Mouse (Mus musculus): ENCODE measurements around the gene Abcb1b.

DNA sequence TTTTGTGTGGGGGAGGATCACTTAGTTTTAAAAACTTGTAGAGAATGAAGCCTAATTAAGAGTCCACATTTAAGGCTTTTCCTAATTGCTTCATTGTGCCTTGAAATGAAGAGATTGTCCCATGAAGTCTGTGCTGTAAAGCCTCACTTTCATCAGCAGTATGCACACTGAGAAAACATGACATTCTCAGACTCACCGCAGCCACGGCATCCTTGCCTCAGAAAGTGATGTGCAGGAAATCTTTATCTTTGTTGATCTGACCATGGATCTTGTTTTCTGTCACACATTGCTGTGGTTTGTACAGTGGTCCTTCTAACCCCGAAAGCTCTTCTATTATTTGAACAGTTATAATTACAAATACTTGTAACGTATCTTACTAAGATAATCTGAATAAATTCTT is 41.7 kb downstream of the Abcb1b start:
- TF ChIP-seq CTCF (IDR thresholded peaks at IDR 0.05; ENCODE audit: extremely low read depth, insufficient read depth, insufficient read length, insufficient replicate concordance) (no peak), POLR2A (IDR thresholded peaks at IDR 0.05; ENCODE audit: low read depth, low read length) (no peak)

Measured in spleen, adult 2 months (tissue).